Mouse (Mus musculus) Muller cell, postnatal 12 days (primary cell): ENCODE data around the gene Ankzf1.

Source experiments
- DNase-seq: peaks from one replicate; pipeline ENCODE4 v3.0.0-alpha.2; 2015; ENCODE audit errors: inconsistent ontology term

Gene Ankzf1

DNA sequence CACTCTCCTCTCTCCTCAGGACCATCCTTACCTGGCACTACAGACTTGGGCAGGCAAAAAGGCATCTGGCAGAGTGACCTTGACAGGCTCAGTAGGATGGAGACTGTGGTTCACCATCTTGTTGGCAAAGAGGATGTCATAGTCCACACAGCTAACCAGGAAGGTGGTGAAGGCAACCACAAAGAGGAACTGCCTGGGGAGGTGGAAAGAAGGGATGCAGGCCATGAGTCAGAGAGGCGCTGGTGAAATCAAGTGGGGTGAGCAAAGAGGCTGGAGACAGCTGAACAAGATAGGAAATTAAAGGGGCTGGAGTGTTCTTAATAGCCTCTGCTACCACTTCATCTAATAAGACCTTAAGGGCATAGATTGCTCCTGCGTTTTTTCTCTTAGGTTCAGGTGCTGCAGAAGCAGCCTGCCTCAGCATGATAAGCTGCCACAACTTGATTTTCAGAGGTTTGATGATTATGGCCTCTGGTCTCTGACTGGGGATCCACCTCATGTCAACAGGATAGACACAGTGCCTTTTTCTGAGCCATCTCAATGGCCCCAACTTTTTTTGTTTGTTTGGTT, 4.0 kb upstream of the Ankzf1 start:
- no peak for DNase-seq

DNA sequence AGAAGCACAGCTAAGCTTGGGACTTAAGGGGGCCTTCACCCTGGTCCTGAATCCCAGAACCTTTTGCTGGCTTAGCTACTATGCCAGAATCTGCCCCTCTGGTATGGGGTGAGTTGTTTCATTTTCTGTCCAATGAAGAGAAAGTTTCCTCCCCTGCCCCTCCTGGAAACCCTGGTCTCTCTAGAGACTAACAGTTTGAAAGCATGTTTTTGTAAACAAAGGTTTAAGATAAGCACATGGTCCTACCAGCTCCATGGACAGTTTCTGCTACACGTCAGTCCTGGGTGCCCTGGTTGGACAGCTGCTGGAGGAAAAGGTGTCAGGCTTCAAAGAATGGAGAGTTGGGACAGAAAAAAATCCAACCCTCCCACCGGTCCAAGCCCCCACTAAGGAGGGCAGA, 1.4 kb upstream of the Ankzf1 start:
- no peak for DNase-seq

- DNase-seq: no peak
Measured at GRCm38 (mm10) chr1:75191258-75191621, 711 bp upstream of the Ankzf1 start.

DNA sequence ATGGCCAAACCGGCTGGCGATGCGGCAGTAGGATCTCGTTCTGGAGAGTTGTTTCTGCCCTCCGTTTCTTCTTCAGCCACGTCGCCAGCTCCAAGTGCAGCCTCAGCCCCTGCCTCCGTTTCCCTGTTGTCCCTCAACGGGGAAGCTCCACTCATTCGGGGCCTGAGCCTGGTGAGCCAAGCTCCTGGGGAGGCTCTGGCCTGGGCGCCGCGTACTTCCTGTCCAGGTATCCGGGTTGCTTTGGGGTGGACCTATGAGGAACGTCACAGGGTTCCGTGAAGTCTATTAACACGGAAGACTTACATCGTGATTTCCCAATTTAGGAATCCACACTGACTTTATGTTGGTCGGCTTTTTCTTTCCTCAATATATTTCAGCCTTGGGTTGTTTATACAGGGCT, 501 bp downstream of the Ankzf1 start:
- DNase-seq: no peak

DNA sequence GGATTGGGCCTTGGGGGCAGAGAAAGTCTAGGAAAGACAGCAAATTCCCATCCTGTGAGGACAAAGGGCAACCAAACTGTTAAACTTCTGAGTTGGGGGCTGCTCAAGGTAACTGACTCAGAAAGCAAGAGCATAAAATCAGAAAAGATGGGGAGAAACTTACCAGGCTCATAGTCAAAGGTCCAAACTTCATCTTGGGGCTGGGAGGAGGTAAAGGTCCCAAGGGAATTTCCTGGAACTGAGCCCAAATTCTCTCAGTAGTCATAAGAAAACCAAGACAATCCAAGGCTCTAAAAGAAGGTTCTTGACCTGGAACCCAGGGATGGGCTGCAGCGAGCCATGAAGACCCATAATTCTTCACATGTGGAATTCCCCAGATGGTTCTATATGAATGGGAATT, 9.3 kb downstream of the Ankzf1 start:
- no peak for DNase-seq

DNA sequence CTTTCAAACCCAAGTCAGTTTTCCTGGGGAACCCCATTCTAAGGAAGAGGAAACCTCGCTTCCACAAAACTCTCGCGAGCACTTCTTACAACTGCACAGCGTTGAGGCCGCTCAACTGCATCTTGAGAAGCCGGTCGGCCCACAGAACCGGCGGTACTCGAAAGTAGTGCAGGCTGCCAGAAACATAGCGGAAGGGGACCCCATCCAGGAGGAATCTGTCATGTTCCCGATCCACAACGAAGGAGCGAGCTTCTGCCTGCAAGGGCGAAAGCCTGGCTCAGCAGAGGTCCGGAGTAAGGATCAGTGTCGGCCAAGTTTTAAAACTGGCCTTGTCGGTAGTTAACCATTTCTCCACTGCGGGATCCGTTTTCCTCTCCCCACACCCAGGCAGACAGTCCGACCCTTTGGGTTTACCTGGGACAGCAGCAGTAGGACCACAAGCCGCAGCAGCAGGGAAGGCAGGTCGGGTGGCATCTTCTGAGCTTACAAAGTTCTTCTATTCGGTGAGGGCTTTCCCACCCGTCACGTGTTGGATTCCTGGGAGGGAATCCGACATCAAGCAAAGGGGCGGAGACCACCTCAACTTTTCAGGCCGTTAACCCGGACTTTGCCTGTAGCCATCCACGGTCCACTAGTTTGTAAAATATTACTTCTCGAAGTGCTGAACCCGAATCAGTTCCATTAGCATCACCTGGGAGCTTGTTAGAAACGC, 17.2 kb downstream of the Ankzf1 start:
- DNase-seq: peak; percentile 48

DNA sequence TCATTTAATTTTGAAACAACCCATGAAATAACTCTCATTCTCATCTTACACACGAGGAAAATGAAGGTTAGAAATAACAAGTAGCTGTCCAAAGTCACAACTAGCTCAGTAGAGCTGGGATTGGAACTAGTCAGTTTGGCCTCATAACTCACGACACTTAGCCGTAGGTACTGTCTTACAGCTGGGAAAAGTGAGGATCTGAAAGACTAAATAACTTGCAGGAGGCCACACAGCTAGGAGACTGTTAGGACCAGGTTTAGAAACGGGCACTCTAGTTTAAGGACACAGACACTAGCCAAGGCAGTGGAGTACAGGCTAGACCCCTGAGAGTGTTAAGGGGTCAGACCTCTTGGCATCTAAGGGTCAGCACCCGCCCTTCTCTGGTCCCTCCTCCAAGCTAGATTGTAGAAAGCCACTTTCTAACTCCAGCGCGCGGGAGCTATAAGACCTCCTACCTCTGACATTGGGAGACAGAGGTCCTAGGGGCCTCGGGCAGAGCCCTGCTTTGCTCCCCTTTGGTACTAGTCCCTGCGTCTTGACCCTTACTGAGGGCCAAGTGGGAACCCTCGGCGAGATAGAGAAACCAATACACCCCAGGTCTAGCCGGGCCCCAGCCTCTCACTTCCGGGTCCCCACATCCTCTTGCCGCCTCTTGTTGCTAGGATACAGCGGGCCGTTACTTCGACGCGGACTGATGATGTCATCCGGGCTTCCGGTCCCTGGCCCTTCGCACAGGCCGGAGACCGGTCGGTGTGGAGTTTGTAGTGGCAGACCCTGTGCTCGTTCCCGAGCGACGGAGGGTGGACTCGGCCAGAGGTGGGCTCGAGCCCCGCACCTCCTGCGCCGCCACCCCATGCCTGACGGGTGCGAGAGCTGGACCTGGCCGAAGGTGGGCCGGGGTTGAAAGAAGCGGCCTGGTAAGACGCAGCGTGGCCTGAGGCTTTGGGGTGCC, 18.5 kb downstream of the Ankzf1 start, which contains the start of the genes Glb1l and Stk16:
Gene Glb1l, minus strand, starts transcription at position 678 of the 952 bp plus-strand sequence.
Gene Stk16, plus strand, starts transcription at position 703 of the 952 bp plus-strand sequence.
- peak; percentile 92 for DNase-seq

DNA sequence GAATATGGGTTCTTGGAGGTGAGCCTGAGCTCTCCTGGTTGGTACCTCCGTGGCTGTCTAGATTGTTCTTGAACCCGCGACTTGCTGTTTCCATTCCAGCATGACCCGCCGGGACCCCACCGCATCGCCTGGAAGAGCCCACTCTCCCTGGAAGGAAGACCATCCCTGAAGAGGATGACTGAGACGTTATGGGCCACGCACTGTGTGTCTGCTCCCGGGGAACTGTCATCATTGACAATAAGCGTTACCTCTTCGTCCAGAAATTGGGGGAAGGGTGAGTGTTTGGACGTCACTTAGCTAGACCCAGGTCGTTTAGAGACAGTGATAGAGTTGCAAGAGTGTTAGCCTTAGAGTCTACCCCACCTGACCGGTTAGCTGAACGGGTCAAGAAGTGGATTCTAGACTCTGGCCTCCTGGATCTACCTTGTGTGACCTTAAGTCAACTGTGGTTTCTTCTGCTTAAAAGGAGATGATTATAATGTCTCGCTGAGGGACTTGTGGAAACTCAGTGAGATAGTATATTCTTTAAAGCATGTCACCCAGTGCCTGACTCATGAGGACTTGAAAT, 19.3 kb downstream of the Ankzf1 start:
- DNase-seq: no peak

GRCm38 (mm10) chr1:75212542-75212941, 20.6 kb downstream of the Ankzf1 start:
- DNase-seq: no peak

DNA sequence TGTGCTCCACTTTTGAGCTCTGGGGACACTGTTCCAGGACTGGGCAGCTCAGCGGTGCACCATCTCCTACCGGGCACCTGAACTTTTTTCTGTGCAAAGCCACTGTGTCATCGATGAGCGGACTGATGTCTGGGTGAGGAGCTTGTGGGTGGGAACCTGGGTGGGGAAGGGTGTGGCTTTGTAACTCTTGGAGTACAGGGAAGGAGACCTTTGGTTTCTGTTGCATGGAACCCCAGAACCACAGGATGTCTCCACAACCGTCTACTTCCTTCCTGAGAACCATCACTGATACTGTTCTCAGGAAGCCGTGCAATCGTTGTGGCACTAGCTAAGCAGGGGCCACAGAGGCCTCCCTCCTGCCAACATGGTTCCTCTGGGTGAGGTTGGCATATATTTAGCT, 21.1 kb downstream of the Ankzf1 start:
- DNase-seq: no peak

DNA sequence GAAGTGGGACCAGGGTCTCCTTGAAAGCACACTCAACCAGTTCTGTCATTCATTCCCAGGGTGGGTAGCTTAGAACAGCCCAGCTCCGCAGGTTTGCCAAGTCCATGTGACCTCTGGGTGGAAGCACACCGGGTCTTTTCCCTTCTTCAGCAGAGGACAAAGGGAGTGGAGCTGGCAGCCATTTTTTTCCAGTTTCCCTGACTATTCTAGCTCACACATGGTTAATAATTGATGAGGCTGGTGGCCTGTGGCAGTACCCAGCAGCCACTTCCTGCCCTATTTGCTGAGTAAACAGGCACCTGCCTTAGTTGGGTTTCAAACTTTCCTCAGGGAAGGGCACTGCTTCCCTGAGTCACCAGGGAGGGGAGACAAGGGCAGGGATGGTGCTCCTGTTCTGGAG, 22.5 kb downstream of the Ankzf1 start:
- DNase-seq: no peak

- DNase-seq: no peak
Measured at GRCm38 (mm10) chr1:75214886-75215285, 22.9 kb downstream of the Ankzf1 start.

GRCm38 (mm10) chr1:75215785-75216184, 23.8 kb downstream of the Ankzf1 start:
- DNase-seq: no peak

- DNase-seq: no peak
Measured at GRCm38 (mm10) chr1:75216797-75217585, 25.0 kb downstream of the Ankzf1 start.

DNA sequence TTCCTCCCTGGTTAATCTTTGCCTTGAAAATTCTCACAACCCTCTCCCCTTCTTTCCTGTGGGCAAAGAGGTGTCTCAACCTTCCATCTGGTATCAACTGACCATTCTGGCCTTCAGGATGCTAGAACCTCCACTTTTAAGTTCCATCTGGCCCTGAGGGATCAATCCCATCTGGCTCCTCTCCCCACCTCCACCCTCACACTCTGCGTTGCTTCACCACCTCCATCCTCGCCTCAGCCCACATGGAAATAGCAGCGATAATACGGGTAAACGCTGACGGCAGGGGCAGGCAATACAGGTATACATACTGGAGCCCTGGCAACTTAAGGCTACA, 25.9 kb downstream of the Ankzf1 start:
- DNase-seq: no peak

DNA sequence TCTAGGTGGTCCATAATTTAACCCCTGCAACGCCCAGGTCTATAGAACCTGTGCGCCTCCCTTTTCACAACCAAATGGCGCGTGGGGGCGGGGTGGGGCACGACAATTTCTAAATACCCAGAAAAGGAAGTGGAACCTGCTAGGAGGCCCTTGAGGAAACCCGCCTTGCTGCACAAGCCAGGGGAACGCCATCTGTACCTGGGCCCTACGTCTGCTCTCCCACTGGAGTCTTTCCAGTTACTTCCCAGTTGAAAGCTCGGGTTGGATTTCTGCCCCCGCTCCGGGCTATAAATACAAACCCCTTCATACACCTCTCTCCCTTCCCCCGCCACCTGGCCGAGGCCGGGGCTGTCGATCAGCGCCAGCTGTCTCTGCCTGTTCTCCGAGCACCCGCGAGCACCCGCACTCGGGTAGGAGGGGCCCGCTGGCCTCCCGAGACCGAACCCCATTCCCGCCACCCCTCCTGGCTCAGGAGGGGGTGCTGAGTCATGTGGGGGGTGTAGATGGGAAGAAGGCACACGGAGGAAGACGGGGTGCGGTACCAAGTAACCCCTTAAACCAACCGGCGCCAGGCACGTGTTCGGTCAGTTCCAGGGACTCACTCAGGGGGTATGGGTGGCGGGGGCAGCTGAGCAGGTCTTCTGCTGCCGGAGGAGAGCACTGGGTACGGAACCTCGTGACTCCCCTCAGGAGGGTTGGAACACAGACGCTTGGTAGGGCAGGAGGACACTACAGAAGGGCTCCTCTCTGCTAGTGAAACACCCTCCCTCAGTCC, 26.5 kb downstream of the Ankzf1 start:
- DNase-seq: no peak

- DNase-seq: peak; percentile 80
Measured at GRCm38 (mm10) chr1:75219078-75219477, 27.1 kb downstream of the Ankzf1 start.

GRCm38 (mm10) chr1:75219531-75219930, 27.6 kb downstream of the Ankzf1 start, which contains the start of gene Tuba4a:
TSS of gene Tuba4a (minus strand) at chr1:75219865.
- no peak for DNase-seq

GRCm38 (mm10) chr1:75221538-75221937, 29.6 kb downstream of the Ankzf1 start:
- no peak for DNase-seq

DNA sequence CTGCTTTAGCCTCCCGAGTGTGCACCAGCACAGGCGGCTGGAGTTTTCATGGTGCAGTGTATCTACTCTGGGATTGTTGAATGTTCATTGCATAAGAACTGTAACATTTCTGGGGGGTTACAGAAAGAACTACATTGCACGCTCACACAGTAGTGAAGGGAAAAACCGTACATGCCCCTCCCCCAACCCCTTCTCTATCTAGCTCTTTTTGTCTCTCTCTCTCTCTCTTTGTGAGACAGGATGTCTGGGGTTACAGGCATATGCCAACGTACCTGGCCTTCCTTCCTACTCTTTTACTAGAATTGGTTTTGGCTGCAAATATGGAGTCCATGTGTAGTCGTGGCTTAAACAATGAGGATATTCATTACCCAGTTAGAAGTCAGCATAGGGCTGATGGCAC, 31.0 kb downstream of the Ankzf1 start:
- no peak for DNase-seq

GRCm38 (mm10) chr1:75223532-75223931, 31.6 kb downstream of the Ankzf1 start:
- no peak for DNase-seq
